Mouse (Mus musculus): ENCODE data around the gene Nrgn. TPM values are rescaled to one million over a fixed set of nuclear protein-coding genes. Genes with fewer than 3 reads are reported as not detected.
A peak's percentile ranks its signal among the peaks of the same experiment; 100 is the strongest.

Gene Nrgn
- total RNA-seq, 1 experiment from 2014 or later: 1.4 TPM

DNA sequence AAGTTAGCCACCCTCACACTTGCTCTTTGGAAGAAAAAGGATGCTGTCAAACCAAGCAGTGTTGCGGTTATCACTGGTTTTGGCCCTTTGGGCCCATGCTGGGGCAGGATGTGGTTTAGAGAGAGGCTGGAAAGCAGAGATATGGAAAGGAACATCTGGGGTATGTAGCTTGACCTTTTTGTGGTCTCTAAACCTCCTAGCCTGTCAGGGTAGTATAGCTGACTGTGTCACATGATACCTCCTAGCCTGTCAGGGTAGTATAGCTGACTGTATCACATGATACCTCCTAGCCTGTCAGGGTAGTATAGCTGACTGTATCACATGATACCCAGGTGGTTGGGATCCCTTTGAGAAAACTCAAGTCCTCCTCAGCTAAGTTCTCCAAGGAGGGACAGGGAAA, 1.6 kb upstream of the Nrgn start:
- DNase-seq: no peak

DNA sequence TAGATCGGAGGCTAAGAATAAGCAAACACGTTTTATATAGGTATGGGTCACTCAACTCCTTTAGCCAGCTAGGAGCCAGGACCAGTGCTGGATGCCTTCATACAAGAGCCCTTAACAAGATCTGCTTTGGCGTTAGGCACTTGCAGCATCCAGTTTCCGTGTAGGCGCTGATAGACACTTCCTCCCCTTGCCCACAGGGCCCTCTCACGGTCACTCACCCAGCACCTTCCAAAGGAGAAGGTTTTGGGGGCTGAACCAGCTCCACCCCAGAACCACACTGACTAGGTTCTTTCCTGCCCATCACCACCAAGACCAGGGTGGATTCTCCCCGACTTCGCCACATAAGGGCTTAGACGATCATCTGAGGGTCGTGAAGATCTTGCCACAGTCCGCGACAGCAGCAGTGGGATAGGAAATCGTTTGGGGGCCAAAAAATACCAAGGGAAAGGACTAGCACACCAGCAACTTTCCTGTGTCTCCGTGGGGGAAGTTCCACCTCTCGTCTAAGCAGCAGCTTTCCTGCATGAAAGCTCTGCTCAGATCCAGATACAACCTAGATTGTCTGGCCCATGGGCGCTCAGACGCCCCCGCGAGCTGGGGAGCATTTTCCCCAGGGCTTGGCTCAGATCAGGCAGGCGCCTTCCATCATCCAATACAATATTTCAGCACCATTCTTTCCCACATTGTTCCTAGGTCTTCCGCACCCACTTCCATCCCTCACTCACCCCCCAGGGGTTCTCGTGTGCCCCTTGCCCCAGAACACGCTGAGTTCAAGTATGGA, 763 bp downstream of the Nrgn start:
- DNase-seq: no peak

DNA sequence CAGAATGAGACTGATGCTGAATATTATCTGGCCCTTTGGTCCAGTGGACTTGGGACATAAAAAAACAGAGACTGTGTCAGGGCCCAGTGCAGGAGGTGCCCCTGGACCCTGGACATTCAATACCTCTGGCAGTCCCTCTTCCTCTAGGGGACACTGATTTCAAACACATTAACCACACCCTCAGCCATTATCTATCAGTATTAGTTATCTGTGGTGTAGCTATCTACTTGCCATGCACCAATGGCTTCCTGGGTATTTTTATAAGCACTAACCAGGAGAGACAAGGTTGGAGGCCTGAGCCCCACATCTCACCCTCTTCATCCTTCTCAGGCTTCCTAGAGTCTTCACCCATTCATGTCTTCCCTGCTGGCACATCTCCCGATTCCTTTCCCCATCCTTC, 2.3 kb downstream of the Nrgn start:
- DNase-seq: no peak

DNA sequence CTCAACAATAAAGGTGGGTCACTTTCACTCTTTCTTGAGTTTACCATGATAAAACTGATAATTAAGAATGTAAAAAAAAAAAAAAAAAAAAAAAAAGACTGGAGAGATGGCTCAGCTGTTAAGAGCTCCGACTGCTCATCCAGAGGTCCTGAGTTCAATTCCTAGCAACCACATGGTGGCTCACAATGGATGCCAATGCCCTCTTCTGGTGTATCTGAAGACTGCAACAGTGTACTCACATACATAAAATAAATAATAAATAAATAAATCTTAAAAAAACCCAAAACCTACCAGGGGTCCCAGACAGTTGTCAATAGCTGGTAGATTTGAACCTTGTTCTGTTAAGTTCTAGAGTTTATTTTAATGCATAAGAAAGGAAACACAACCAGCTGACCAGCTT, 5.8 kb downstream of the Nrgn start:
- DNase-seq: no peak

DNA sequence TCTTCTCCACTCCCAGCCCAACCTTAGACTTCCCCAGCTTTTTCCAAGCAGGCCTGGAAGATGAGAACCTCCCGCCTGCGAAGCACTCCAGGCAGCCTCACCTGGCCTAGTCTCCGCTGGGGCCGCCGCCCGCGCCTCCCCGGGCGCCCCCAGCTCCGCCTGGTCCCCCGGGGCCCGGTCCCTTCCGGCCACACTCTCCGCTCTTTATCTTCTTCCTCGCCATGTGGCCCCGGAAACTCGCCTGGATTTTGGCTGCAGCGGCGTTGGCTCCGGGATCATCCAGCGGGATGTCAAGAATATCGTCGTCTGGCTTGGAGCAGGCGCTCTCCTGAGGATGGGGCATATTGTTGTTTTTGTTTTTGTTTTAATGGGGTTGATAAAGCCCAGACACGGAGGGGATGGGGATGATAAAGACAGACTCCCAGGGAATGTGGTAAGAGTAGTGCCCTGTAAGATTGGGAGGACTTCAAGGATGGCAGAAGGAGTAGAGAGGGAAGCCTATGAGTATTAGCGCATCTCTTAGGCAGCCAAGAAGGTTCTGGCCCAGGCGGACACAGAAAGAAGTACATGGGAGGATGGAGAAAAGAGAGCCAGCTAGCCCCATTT, 6.8 kb downstream of the Nrgn start:
- no peak for DNase-seq

DNA sequence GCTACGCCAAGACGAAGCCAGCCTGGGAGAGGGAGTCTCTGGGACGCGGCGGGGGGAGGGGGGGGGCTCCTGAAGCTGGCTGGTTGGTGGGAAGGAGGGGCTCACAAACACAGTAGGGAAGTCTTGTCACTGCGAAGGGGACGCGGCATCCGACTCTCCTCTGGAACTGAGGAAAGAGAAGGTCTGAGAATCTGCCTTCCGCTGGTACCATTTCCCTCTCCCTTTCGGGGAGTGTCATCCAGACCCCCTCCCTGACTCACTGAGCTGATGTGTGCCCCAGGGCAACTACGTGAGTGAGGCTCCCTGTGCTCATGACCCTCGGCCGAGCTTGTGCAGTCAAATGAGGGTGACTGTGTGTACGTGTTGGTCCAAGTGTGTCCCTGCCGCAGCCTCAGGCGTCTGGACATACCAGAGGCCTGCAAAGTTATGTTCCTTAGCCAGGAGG, 7.5 kb downstream of the Nrgn start:
- DNase-seq: no peak

DNA sequence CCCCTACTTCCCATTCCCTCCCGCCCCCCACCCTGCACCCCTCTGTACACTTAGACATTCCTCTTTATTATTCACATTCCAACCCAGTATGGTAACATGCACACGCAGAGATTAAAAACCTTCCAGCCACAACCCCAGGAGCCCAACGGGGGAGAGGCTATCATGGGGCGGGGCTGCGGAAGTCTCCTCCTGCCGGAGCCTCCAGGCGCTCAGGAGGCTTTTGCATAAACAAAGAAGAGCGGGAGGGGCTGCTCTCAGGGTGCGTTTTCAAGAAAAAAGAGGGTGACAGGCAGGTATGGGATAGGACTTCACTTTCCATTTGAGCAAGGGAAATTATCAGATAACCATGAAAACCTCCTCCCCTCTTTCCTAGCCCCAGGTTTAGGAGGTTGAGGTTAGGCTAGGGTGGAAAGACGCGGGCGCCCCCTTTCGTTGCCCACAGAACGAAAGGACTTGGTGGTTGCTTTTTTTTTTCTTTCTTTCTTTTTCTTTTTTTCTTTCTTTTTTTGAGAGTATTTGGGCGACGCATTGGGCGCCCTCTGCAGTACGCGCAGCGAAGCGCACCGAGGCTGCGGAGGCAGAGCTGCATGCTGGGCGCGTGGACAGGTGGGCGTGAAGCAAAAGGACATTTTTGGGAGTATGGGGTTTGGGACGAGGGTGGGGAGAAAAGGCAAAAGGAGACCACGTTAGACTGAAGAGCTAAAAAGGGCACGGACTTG, 8.1 kb downstream of the Nrgn start:
- DNase-seq: peak; percentile 73

DNA sequence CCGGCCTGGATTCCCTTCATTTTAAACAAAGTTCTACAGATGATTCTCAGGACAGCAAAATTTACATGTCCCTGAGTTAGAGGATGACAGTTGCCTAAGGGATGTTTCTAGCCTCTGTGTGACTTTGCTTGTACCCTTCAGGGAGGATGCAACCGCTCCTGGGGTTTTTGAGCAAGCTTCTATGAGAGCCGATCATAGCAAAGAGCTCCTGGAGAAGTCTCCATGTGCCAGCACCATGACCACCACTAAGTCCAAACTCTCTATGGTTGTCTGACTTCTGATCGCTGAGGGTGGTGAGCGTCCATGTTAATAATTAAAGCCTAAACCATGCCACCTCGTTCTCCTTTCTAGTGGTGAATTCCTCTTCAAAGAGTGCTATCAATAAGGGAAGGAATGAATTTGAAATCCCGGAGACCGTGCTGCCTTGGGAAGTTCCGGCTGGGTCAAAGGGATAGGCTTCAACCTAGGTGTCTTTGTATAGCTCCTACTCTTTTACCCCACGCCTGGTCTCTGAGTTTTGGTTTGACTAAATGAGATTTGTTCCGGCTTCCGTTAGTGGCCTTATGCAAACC, 8.7 kb downstream of the Nrgn start:
- no peak for DNase-seq

DNA sequence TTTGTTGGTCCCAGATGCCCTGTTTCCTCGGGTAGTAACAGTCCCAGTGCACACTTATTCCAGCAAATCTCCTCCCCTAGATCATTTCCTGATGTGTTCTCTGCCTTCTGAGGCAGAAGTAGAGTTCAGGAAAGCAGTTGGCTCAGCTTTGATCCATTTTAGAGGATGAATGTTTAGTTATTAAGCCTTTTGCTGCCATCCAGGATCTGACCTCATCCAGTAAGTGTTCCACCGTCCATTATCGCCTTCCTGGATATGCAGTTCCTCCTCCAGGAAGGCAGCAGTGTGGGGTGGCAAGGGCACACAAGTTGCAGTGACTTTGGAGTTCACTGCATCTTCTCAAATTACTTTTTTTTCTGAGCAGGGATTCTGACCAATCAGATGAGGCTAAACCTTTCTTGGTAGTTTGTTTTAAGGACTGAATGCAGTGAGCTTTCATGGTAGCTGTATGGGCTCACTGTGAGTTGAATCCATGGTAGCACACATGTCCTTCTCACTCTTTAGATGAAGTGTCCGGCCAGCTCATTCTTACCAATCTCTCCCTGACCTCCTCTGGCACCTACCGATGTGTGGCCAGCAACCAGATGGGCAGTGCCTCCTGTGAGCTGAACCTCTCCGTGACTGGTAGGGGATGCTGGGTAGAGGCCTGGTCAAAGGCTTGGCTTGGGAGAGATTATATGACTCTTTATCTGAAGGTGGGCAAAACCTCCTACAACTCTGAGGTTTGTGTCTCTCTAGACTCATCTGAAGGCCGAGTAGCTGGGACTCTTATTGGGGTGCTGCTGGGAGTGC, 10.7 kb downstream of the Nrgn start:
- no peak for DNase-seq

DNA sequence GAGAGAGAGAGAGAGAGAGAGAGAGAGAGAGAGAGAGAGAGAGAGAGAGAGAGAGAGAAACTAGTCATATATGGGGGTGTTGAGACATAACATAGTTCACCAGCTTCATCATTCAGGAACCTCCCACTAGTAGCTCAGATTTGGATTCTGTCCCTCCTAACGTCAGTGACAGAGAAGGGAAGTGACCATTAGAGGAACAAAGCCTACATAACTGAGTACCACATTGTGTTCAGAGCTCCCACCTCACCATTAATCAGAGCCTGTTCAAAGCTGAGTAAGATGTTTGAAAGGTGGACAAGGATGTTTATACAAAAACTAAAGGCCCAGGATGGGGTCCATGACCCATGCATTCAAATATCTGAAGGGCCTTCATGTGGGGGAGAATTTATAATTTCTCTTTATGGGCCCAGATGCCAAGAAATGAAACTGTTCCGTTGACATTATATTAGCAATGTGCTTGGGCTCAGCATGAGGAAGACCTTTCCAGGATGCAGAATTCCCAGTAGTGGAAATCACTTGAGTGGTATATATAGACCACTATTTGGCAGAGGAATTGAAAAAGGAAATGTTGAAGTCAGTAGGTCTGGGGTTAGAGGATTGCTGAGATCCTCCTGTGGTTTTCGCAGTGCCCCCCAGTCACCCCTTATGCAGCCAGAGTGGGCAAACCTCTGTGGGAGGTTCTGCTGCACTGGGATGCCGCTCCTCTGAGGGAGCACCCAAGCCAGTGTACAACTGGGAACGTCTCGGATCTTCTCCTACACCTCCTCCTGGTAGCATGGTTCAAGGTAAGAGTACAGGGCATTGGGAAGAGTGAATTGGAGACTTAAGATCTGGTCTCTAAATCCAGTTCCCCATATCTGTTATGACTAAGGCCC, 11.8 kb downstream of the Nrgn start:
- no peak for DNase-seq

DNA sequence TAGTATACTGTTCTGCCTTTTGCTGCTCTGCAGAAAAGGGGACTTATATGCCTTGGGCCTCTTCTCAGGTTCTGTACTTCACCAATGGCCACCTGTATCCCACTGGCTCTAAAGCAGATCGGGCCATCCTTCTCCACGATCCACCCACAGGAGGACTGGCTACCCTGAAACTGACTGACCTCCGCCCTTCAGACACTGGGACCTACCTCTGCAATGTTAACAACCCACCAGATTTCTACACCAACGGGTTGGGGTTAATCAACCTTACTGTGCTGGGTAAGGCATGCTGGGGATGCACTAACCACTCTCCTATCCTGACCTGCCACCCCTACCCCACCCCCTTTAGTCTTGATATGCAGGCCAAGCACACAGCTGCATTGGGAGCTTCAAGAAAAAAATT, 12.5 kb downstream of the Nrgn start:
- DNase-seq: no peak

DNA sequence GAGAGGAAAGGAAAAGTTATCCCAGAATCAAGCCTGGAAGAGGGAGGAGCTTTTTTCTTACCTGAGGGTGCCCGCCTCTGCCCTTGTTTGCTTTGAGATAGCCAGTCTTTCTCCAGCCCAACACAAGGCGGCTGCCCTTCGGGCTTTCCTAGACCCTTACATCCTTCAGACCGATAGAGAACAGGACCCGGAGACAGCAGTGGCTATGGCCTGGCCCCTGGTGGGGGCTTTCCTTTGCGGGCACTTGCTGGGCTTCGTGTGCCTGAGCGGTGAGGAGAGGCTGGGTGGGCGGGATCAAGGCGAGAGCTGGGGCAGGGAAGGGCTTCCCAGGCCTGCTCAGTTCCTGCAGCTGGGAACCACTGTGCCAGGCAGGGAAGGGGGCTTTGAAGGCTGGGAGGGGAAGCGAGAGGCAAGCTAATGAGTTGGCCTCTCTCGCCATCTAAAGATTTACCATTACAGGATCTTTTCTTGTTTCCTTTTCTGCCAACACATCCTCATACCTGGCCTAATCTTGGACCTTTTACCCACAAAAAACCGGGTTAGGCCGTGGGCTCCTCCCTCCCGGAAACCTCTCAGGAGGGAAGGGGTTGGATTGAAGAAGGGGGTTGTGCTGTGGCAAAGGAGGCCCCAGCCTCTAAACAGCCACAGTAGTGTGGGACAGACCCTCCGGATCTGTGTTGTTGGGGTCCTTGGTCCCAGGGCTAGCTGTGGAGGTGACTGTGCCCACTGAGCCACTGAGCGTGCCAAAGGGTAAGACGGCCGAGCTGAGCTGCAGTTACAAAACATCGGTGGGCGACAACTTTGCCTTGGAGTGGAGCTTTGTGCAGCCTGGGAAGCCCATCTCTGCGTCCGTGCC, 13.3 kb downstream of the Nrgn start, which contains the start of gene Vsig2:
Vsig2 (plus strand) TSS at position 86 of the 856 bp plus-strand sequence.
- DNase-seq: no peak

DNA sequence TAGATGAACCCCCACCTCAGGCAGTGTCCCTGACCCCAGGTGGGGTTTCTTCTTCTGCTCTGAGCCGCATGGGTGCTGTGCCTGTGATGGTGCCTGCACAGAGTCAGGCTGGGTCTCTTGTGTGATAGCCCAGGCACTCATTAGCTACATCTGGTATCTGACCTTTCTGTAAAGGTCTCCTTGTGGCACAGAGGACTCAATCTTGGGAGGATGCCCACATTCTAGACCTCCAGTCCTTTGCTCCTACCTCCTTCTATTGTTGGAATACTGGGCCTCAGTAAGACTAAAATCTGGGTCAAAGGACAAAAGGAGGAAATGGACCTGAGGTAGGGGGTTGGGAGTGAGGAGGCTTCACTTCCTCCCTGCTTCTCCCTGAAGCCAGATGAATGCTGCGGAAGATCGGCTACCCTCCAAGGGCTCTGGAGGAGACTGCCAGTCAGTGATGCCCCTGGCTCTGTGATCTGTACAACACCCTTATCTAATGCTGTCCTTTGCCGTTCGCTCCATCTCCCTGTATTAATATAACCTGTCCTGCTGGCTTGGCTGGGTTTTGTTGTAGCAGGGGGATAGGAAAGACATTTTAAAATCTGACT, 14.9 kb downstream of the Nrgn start:
- DNase-seq: no peak

DNA sequence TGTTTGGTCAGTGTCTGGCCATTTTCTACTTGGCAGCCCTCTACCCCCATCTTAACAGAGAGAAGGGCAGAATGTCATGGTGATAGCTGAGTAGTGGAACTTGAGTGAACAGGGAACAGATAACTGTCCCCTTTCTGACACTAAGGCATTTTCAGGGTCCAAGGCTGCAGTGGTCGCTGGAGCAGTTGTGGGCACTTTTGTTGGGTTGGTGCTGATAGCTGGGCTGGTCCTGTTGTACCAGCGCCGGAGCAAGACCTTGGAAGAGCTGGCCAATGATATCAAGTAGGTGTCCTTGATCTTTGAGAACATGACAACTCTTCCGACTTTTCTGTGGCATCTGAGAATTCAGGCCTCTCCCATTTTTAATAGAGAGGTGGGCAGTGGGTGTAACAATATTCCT, 15.9 kb downstream of the Nrgn start:
- DNase-seq: no peak

DNA sequence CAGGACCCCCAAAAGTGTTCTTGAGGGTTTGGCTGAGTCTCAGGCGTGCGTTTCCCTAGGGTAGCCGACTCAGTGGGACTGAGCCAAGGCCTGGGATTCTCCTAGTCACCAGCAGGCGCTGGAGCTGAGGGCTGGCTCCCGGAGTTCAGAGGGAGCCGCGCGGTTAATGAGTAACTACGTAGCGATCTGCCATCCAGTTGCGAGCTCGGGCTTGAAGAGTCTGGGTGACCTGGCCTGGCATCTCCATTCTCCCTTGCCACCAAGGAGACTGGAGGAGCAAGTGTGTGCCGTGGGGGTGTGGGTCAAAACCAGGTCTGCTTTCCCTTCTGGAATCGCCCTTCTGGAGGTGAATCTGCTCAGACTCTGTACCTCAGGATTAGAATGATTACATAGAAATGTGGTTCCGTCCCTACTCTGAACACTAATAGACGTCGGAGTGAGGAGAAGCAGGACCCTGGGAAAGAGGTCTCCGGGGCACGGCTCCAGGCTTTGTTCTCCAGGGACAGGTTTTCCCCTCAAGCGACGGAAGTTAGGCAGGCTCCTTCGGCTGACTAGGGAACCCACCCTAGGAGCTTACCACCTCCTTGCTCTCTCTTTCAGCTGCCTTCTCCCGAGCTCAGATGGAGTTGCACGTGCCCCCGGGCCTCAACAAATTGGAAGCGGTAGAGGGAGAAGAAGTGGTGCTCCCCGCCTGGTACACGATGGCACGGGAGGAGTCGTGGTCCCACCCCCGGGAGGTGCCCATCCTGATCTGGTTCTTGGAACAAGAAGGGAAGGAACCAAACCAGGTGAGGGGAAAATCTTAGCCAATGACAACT, 21.6 kb downstream of the Nrgn start:
- DNase-seq: peak; percentile 55

DNA sequence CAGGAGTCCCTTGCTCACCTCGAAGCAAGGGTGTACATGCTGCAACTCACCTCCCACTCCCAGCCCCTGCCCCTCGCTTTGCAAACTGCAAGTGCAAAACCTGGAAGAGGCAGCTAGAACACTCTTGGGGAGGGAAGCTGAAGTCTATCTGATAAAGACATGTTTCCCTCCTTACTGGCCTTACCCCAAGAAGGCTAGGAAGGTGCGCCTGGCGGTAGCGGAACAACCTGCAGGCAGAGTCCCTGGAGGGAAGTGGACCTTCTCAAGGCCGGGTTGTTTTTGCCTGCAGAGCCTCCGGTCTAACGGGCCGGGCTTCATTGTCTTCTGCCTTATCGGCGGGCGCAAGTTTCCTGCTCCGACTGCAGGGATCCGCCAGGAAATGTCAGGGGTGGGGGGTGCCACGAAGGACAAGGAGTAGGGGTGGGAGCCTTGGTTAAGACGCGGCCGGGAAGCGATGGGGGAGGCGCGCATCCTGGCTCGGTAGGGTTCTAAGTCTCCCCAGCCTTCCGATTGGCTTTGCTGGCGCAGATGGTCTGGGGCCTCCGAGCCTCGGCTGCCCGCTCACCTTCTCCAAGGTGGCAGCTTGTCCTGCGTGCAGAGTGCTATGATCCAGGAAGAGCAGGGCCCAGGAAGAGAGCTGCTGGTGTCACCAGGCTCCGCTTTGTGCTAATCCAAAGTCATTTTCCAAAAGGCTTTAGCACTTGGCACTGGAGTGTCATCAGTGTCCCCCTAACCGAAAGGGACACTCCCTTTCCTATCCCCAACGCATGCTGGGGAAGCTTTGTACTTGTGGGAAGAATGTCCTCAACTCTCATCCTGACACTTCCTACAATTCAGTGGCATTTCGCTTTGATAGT, 22.4 kb downstream of the Nrgn start:
- peak; percentile 64 for DNase-seq

DNA sequence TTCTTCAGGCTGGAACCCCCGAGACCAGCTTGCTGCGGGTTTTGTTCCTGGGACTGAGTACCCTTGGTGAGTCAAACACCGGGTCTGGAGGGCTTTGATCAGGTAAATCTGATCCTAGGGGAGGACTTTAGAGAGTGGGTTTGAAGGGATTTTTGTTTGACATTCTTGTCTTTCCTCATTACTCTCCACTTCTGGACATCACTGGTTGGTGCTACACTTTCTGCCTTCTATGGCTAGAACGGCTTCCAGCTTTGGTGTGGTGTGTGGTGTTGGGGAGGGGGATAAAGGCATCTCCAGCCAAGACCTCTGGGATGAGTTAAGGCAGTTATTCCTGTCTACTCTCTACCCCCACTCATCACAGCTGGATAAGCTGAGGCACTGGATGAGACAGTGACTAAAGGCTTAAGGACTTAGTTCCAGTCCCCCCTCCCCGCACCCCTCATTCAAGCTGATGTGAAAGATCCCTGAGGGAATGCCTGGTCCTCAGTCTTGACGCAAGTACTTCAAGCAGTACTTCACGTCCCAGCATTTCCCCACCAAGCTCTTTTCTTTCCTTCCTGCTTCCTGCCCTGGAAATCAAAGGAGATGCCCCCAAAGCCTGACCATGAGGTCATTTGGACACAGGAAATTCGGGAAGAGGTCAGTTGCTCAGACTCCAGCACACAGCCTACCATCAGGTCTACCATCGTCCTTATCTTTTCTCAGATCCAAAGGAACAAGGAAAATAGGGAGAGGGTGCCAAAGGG, 24.3 kb downstream of the Nrgn start:
- DNase-seq: no peak

All from adrenal gland, postnatal 25 days (tissue).